Mouse (Mus musculus) adipocyte (in vitro differentiated cells): ENCODE measurements around the gene Asphd1.

Experiments
- DNase-seq: peaks from one replicate; pipeline ENCODE4 v3.0.0-alpha.2; 2016; ENCODE audit warnings: low spot score

The Asphd1 gene

DNA sequence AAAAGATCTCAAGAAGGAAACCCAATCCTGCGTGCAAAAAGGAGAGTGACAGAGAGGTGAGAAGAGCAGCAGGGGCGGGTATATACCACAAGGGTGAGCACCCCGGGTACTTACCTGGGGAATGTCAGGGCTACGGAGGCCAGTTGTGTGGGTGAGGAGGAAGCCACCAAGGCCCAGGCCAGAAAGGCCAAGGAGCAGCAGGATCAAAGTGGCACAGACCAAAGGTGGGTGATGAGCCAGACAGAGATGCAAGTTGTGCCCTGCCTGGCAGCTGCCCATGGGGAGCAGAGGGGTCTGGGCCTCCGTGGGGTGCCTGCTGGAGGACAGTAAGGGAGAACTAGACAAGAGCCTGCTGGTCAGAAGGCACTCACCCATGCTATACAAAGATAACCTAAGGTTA is 52.5 kb downstream of the Asphd1 start:
- no peak for DNase-seq
